Mouse (Mus musculus) retina, postnatal 7 days (tissue): ENCODE measurements at regions not wholly inside any gene's neighbourhood (a gene's known extent, or its start where the extent isn't known, plus 50 kb on each side); places are given as distances from the start of the nearest gene placed in this dataset.
"Not testable (repeated sequence)": the region's sequence is repeated elsewhere in the genome, so short reads cannot be mapped to it uniquely, and the experiment has no call there.

Experiments
- DNase-seq: peaks from one replicate; pipeline ENCODE4 v3.0.0-alpha.2; 2012; ENCODE audit warnings: low read depth, low spot score

- DNase-seq = no peak
Measured at GRCm38 (mm10) chr15:3171774-3172173, 96.6 kb upstream of the Selenop start.

GRCm38 (mm10) chr15:3174072-3174471, 94.3 kb upstream of the Selenop start:
- no peak for DNase-seq

- no peak for DNase-seq
Measured at GRCm38 (mm10) chr15:3174848-3175247, 93.5 kb upstream of the Selenop start.

DNA sequence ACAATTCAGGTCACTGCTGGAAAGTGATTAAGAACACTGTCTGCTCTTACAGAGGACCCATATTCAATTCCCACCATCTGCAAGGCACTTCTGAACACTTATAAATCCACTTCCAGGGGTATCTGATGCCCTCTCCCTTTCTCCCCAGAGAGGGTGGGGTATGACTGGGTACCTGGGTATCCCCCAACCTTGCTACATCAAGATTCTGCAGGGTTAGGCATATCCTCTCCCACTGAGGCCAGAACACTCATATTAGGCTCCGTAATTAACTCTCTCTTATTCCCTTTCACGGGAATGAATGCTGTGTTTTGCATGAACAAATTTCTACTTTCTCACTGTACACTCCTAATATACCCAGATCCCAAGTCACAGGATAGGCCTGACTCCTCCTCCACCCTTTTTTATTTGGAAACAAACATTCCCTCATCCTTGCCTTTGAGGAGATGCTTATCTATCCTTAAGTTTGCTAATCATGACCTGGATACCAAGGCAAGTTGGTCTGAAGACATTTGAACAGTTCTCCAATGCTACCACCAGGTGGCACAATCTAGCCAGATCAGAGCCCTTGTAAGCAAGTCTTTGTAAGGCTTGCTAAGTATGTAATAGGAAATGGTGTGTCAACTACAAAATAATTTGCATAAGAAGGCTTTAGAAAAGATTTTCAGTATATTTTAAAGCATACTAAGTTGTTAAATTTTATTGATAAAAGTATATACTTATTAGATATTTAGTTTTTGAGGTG, 66.3 kb upstream of the Selenop start:
- DNase-seq = peak; percentile 37

- DNase-seq = no peak
Measured at GRCm38 (mm10) chr15:3205522-3205921, 62.8 kb upstream of the Selenop start.

GRCm38 (mm10) chr15:3206076-3206475, 62.3 kb upstream of the Selenop start:
- not testable (repeated sequence) for DNase-seq

- peak; percentile 4 for DNase-seq
Measured at GRCm38 (mm10) chr15:3213721-3214120, 54.6 kb upstream of the Selenop start.

- DNase-seq = no peak
Measured at GRCm38 (mm10) chr15:3215201-3215600, 53.1 kb upstream of the Selenop start.
